Mouse (Mus musculus) CH12.LX (cell line): ENCODE data around the gene Csad. TPM values are rescaled to one million over a fixed set of nuclear protein-coding genes. Genes with fewer than 3 reads are reported as not detected.

Source experiments
- DNase-seq: peaks from one replicate; pipeline ENCODE4 v3.0.0-alpha.2; 2013; ENCODE audit errors: extremely low read depth
- H3K27ac ChIP-seq: 2 replicates; pipeline ENCODE4 v1.5.1; 2012; ENCODE audit warnings: low read depth, mild to moderate bottlenecking, control low read depth, moderate library complexity; ENCODE audit not compliant: insufficient read depth
- H3K27me3 ChIP-seq: replicated peaks from 2 replicates; pipeline ENCODE3; 2012; ENCODE audit warnings: inconsistent platforms
- H3K36me3 ChIP-seq, 2 experiments: replicated peaks in 1 of 2; 2 replicates each; pipeline versions ENCODE3 to v1.6.1; 2012; ENCODE audit warnings: inconsistent platforms in 1 of 2, low read length in 1 of 2, mild to moderate bottlenecking in 1 of 2, mixed read lengths in 1 of 2, moderate library complexity in 1 of 2; ENCODE audit not compliant: control insufficient read depth in 1 of 2, insufficient read depth in 1 of 2
- H3K4me1 ChIP-seq, 2 experiments: 2 replicates each; pipeline ENCODE4 v1.6.1; 2012; ENCODE audit warnings: inconsistent platforms in 1 of 2, moderate library complexity in 1 of 2; ENCODE audit not compliant: insufficient read depth in 2 of 2, control insufficient read depth in 1 of 2
- H3K4me2 ChIP-seq: 2 replicates; pipeline ENCODE4 v1.6.1; 2012; ENCODE audit warnings: low read depth, mild to moderate bottlenecking, control low read depth; ENCODE audit not compliant: poor library complexity, insufficient read depth, severe bottlenecking
- H3K4me3 ChIP-seq, 3 experiments: fragments of 150-350 bp in 1 of 3; sonication (generic) in 1 of 3; replicated peaks in 1 of 3; 2 replicates each; pipeline versions ENCODE3 to v1.5.1; 2011 to 2012; ENCODE audit warnings: low read depth in 2 of 3, low read length in 2 of 3, mild to moderate bottlenecking in 2 of 3, moderate library complexity in 2 of 3, control low read depth in 1 of 3, improper control_type of control experiment in 1 of 3, inconsistent platforms in 1 of 3, mixed read lengths in 1 of 3; ENCODE audit not compliant: poor library complexity in 1 of 3
- H3K79me2 ChIP-seq: replicated peaks from 2 replicates; pipeline ENCODE4 v1.6.1; 2012; ENCODE audit warnings: mild to moderate bottlenecking, moderate library complexity; ENCODE audit not compliant: control insufficient read depth, poor library complexity, insufficient read depth, severe bottlenecking; ENCODE audit errors: extremely low read depth
- H3K9ac ChIP-seq: 2 replicates; pipeline ENCODE4 v1.6.1; 2012; ENCODE audit warnings: low read depth, mild to moderate bottlenecking, control low read depth, moderate library complexity; ENCODE audit not compliant: insufficient read depth
- H3K9me3 ChIP-seq: replicated peaks from 2 replicates; pipeline ENCODE3; 2012; ENCODE audit warnings: low read length, inconsistent platforms, mixed read lengths
- CHD2 ChIP-seq: IDR thresholded peaks from 2 replicates; pipeline ENCODE4 v1.6.1; 2011; ENCODE audit warnings: low read length, improper control_type of control experiment
- MAZ ChIP-seq: IDR thresholded peaks from 2 replicates; pipeline ENCODE4 v1.6.1; 2012; ENCODE audit warnings: low read depth, mild to moderate bottlenecking, inconsistent platforms, low read length, improper control_type of control experiment, moderate library complexity
- MXI1 ChIP-seq: IDR thresholded peaks from 2 replicates; pipeline ENCODE4 v1.6.1; 2011; ENCODE audit warnings: mild to moderate bottlenecking, low read depth, low read length, improper control_type of control experiment
- MYC ChIP-seq: IDR thresholded peaks from 2 replicates; pipeline ENCODE4 v1.6.1; 2011; ENCODE audit warnings: low read depth, mild to moderate bottlenecking, improper control_type of control experiment, low read length
- NELFE ChIP-seq: IDR thresholded peaks from 2 replicates; pipeline ENCODE4 v1.6.1; 2011; ENCODE audit warnings: low read depth, low read length, improper control_type of control experiment
- NRF1 ChIP-seq: IDR thresholded peaks from 2 replicates; pipeline ENCODE4 v1.6.1; 2014; ENCODE audit warnings: low read depth, mild to moderate bottlenecking, inconsistent platforms, low read length, improper control_type of control experiment, moderate library complexity
- POLR2A ChIP-seq: IDR thresholded peaks from 2 replicates; pipeline ENCODE4 v1.6.1; 2011; ENCODE audit warnings: low read depth, mild to moderate bottlenecking, improper control_type of control experiment, low read length
- SIN3A ChIP-seq: IDR thresholded peaks from 2 replicates; pipeline ENCODE4 v1.6.1; 2012; ENCODE audit warnings: low read length, improper control_type of control experiment, inconsistent platforms
- USF1 ChIP-seq: IDR thresholded peaks from 2 replicates; pipeline ENCODE4 v1.6.1; 2014; ENCODE audit warnings: low read depth, mild to moderate bottlenecking, inconsistent platforms, low read length, improper control_type of control experiment
- ZNF384 ChIP-seq: IDR thresholded peaks from 2 replicates; pipeline ENCODE4 v1.6.1; 2012; ENCODE audit warnings: low read depth, low read length, improper control_type of control experiment, inconsistent platforms
- dilution Hi-C: fragments of 300-500 bp; cut with MboI; formaldehyde crosslinking; loops from 2 replicates; pipeline ENCODE4 v1.14.3; 2020; ENCODE audit warnings: low sequenced_read_pairs; ENCODE audit not compliant: extremely low pct_unique_long_range_greater_than_20kb, extremely low pct_ligation_motif_present
- in situ Hi-C: fragments of 300-500 bp; cut with MboI; formaldehyde crosslinking; loops from 3 replicates; pipeline ENCODE4 v1.14.3; 2019; ENCODE audit warnings: low sequenced_read_pairs, low pct_ligation_motif_present, low pct_unique_long_range_greater_than_20kb, mixed read lengths
- polyA plus RNA-seq: library from polyadenylated mRNA; unstranded; fragments of >175 nt; gene quantifications from 2 replicates; pipeline ENCODE4 v1.2.1, GENCODE M21; 2012; ENCODE audit warnings: low read depth; ENCODE audit not compliant: insufficient read length
- total RNA-seq, 2 experiments: library from RNA; depleted of rRNA; stranded (reverse); fragments of 300-350 nt in 1 of 2; fragments of >200 nt in 1 of 2; gene quantifications; 2 replicates each; pipeline ENCODE4 v1.2.3; 2012 to 2014

The Csad gene
- total and polyA plus RNA-seq, 3 experiments, result 3.7 to 4.7 (median 3.8) TPM

DNA sequence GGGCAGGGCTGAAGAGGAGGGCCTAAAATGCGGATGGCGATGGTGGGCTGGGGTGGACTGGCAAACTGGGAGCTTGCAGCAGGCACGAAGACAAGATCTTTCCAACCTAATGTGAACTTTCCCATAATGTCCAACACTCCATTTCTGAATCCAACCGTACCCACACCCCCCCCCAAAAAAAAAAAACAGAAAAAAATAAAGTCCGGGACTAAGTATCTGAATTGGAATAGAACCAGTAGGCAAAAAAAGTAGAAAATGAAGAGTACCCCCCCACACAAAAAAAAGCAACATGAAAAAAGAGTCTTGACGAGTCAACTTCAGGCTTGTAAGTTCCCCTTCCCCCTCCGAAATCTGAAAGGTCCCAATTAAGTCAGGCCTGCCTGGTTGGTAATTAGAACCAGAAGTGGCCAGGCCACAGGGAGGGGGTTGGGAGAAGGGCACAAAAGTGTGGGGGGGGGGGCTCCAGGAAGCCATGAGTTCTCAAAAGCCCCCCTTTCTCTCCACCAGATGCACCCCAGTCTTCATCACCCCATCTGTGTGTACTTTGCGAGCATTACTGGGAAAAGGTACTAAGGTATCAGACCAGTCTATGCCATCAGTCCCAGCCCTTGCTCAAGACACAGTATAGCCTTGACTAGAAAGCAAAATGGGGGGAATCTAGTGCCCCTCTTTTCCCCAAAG lies 43.7 kb upstream of the Csad start:
- Histone ChIP-seq H3K4me1 (peaks cover 5 to 26% of the 10 kb centered on the region in 2 experiments; a peak in 2 of 4 replicates), H3K9me3 (no peaks in the 10 kb centered on the region), H3K27me3 (peaks cover 80% of the 10 kb centered on the region), H3K4me3 (peak overlapping the region; percentile 16 to 55 (median 53)), H3K36me3 (no peaks in the 10 kb centered on the region), H3K27ac (no peak overlapping the region), H3K79me2 (no peaks in the 10 kb centered on the region), H3K4me2 (peak overlapping the region; percentile 24), H3K9ac (peak overlapping the region; percentile 57)
- in situ Hi-C loops, result no loop called here
- dilution Hi-C loops, result no loop called here
- no peak for DNase-seq
- TF ChIP-seq MYC (no peak), ZNF384 (peak; percentile 31)

DNA sequence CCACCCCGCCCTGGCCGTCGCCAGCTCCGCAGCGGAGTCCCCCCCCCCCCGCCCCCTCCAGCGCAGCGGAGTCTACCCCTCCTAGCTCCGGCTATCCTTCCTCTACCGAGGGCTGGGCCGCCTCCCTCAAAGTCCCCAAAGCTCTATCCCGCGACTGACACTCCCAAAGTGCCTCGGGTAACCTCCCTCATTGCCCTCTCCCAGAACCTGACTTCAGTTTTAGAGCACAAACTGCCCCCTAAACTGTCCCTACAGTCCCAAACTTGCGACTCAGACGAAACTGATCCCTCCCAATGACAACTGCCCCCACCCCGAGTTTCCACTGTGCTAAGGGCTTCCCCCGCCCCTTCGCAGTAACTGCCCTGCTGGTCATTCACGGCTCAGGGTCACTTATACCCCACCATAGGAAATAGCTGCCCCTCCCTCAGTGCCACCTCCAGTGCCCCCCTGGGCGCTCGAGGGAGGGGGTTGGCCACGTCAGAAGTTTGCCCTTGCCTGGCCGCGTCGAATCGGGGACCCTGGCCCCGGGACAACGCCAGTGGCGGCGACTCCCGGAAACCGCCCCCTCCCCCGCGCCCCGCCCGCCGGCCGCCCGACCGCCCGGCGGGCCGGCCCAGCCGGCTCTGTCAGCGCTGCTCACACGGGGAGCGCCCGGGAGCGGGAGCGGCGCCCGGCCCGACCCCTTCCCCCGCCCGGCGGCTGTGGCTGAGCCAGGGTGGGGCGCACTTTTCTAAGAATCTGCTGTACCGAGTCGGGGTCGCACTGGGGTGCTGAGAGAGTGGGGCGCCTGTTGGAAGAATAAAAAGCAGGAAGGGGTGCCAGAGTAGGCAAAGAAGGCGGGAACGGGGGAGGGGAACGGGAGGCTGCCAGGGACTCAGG lies 43.0 kb upstream of the Csad start:
- Histone ChIP-seq H3K79me2 (no peaks in the 10 kb centered on the region), H3K36me3 (no peaks in the 10 kb centered on the region)
- in situ Hi-C loops, result no loop called here
- no peak for DNase-seq
- TF ChIP-seq NELFE (no peak), MAZ (peak; percentile 27), CHD2 (peak; percentile 19), MXI1 (0 out of 2 replicates have a peak, but pooled peaks have one; percentile 5), SIN3A (peak; percentile 34; the same call in 1 of the 2 replicates)
- TF ChIP-seq, all 38 proteins: peak for 4
- Histone ChIP-seq H3K4me2 (peak overlapping the region; percentile 24), H3K27ac (no peak overlapping the region; the same call in 1 of the 2 replicates), H3K27me3 (peaks cover 77% of the 10 kb centered on the region), H3K4me1 (peaks cover 5 to 27% of the 10 kb centered on the region in 2 experiments; a peak in 2 of 4 replicates), H3K9ac (peak overlapping the region; percentile 57), H3K4me3 (peak overlapping the region; percentile 53 to 61 (median 55)), H3K9me3 (no peaks in the 10 kb centered on the region)
- dilution Hi-C loops, result no loop called here

DNA sequence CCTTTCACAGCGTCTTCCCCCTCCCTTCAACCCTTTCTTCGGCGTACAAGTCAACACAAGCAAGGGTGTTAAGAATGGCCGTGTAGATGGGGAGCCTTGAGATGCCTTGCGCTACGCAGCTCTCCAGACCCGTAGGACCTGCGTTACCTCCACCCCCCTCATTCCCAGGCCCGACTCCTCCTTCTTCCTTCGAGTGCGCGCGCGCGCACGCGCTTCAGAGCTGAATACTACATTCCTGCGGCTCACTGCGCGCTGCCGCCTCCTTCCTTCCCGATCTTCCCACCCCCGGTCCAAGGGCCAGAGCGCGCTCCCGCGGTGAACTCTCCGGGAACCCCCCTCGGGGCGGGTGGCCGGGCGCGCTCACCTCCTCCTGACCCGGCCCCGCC lies 42.3 kb upstream of the Csad start:
- H3K27me3 ChIP-seq, result peaks cover 72% of the 10 kb centered on the region
- H3K27ac ChIP-seq, result no peak overlapping the region
- no peak overlapping the region for H3K9ac ChIP-seq
- H3K4me1 ChIP-seq, result peaks cover 5 to 27% of the 10 kb centered on the region in 2 experiments; a peak in 2 of 4 replicates
- peak overlapping the region; percentile 79 for H3K4me2 ChIP-seq
- H3K9me3 ChIP-seq, result no peaks in the 10 kb centered on the region
- peak; percentile 54 for DNase-seq
- H3K36me3 ChIP-seq, result no peaks in the 10 kb centered on the region
- in situ Hi-C loops, result no loop called here
- H3K4me3 ChIP-seq, result peak overlapping the region; percentile 53 to 57 (median 55)
- TF ChIP-seq POLR2A (0 out of 2 replicates have a peak, but pooled peaks have one; percentile 24), MYC (0 out of 2 replicates have a peak, but pooled peaks have one; percentile 34), USF1 (no peak), NRF1 (peak; percentile 80)
- dilution Hi-C loops, result no loop called here
- no peaks in the 10 kb centered on the region for H3K79me2 ChIP-seq
